Mouse (Mus musculus) ovary, postnatal 36 days (tissue): ENCODE data around the gene Gm48552.

ENCODE experiments used
- DNase-seq: peaks from one replicate; pipeline ENCODE4 v3.0.0; 2022; ENCODE audit warnings: low spot score, mixed read lengths

Gene Gm48552

GRCm38 (mm10) chr10:81431526-81432168 is 42.8 kb downstream of the Gm48552 start:
- peak; percentile 34 for DNase-seq

DNA sequence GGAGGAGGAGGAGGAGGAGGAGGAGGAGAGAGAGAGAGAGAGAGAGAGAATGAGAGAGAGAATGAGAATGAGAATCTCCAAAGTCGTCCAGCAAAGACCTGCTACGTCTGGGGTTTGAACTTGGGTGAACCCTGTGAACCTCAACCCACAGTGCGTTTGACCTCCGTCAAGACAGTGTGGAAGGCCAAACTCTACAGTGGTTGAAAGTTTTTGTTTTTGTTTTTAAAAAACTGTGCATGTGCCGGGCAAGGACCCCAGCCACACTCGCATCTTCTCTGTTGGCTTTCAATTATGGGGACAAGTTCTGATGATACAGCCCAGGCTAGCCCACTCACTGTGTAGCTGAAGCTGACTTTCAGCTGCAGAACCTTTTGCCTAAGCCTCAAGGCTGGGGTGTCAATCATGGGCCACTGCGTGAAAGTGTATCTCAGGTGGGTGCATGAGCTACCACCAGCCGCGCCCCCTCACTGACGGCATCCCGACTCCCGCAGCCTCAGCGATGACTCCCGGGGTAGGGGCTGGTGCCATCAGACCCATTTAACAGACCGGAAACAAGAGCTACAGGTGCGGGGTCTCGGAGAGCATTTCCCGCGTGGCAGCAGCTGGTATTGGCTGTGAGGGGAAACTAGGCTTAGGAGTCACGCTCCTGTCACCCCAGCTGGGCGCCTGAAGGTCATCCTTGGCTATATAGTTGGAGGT is 43.5 kb downstream of the Gm48552 start:
- DNase-seq: no peak

DNA sequence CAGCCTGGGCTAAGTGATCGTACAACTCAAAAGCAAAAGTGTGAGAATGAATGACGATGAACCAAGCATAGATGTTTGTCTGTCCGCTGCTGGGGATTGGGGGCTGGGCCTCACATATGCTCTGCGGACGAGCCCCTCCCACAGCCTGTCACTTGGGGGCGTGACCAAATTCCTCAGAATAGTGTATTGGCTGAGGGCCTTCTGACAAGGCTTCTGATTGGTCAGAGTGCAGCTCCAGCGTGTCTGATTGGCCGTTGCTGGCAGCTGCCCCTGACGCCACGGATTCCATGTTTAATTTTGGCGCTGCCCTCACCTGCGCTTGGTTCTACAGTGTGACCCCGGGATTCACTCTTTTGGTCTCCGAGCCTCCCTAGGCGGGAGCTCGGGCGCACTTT is 44.1 kb downstream of the Gm48552 start:
- peak; percentile 87 for DNase-seq

DNA sequence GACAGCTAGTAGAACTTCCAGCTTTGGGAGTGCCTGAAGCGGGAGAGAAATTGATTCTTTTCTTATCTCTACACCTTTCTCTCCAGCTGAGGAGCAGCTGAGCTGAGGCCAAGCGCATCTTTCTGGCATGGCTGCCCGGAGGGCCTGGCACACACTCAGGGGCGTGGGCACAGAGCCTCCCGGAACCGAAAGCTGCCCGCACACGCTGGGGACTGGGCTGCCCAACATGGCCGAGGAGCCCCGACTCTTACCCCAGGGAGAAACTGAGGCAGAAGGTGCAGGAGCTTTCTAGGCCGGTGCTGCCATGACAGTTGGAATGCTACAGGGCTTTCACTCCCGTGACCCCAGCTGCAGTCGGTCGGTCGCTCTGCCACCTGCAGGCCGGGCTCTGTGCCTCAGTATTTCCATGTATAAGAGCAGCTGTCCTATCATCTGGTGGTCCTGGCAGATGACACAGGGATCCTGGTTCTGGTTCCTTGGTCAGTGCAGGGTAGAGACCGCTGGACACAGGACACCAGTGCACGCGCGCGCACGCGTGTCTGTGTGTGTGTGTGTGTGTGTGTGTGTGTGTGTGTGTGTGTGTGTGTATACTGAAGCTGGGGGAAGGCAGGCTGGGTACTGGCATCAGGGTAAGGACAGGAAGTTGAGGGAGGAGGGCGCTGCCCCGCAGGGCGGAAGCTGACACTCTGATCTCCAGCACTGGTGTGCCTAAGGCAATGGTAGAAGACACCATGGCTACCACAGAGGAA is 44.9 kb downstream of the Gm48552 start:
- DNase-seq: peak; percentile 37

DNA sequence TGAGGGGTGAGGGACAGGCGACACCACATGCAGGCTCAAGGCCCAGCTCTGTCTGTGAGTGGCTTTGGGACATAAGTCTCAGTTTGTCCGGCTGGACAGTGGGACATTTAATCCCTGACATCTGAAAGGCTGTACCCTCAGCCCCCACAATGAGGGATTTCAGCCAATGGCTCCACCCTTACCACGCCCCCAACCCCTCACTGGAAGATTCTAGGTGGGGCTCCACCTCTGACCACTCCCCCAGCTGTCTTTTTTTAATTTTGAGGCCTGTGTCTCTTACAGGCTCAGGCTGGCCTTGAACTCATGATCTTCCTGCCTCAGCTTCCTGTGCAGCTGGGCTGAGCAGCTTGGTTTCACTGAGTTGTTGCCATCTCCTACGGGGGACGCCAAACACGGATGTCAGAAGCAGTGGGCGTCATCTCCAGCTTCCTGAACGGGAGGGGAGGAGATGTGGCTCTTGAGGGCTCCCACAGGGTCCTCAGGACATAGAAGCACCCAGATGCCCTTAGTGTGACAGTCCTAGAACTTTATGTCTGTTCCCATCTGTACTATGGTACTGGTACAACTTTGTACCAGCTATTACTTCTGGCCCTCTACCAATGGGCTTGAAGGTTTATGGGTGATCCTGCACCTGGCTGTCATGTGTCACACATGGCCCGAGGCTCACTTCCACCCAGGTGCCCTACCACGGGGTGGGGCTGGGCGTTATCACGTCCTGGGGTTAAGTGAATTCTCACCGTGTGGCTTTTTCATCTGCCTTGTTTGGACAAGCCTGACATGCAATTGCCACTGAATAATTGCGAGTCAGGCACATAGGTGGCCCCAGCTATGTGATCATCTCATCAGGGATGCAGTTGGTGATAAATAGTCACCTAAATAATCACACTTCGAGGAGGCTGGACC is 45.8 kb downstream of the Gm48552 start:
- peak; percentile 17 for DNase-seq

- peak; percentile 81 for DNase-seq
These were observed 46.6 kb downstream of the Gm48552 start for GRCm38 (mm10) chr10:81435436-81435835.
